27 mouse cellular contexts compared by ENCODE assay signal in genomic region chr14:115078064-115078463, GRCm38 (mm10). TPM values are rescaled to one million over a fixed set of nuclear protein-coding genes. Genes with fewer than 3 reads are reported as not detected.
"Had no signal": no experiment of that assay in that cellular context is flagged by ENCODE, and none has a peak within 500 bp of the region (broad histone marks: within the 10 kb centered on the region; RNA-seq: fewer than 3 reads in every experiment).

No protein-coding gene starts in this region.

- H3K9ac ChIP-seq: embryonic facial prominence, embryonic 12.5 days; embryonic facial prominence, embryonic 13.5 days; embryonic facial prominence, embryonic 15.5 days; forebrain, embryonic 12.5 days; forebrain, embryonic 13.5 days; forebrain, embryonic 15.5 days; forebrain, postnatal 0 days had no signal

- H3K4me3 ChIP-seq: embryonic facial prominence, embryonic 10.5 days; embryonic facial prominence, embryonic 12.5 days; embryonic facial prominence, embryonic 13.5 days; embryonic facial prominence, embryonic 15.5 days; erythroblast, embryonic 14.5 days; forebrain, embryonic 10.5 days; forebrain, embryonic 12.5 days; forebrain, embryonic 13.5 days; forebrain, embryonic 15.5 days; gastrocnemius, adult 2 months; heart, adult 2 months had no signal

- H3K27ac ChIP-seq: embryonic facial prominence, embryonic 10.5 days; embryonic facial prominence, embryonic 12.5 days; embryonic facial prominence, embryonic 13.5 days; embryonic facial prominence, embryonic 15.5 days; forebrain, embryonic 10.5 days; forebrain, embryonic 12.5 days; forebrain, embryonic 13.5 days; forebrain, embryonic 15.5 days; gastrocnemius, adult 2 months; heart, adult 2 months had no signal

- H3K36me3 ChIP-seq: embryonic facial prominence, embryonic 10.5 days; embryonic facial prominence, embryonic 12.5 days; embryonic facial prominence, embryonic 13.5 days; embryonic facial prominence, embryonic 15.5 days; forebrain, embryonic 10.5 days; forebrain, embryonic 12.5 days; forebrain, embryonic 15.5 days had no signal

- H3K9me3 ChIP-seq: embryonic facial prominence, embryonic 10.5 days; embryonic facial prominence, embryonic 12.5 days; embryonic facial prominence, embryonic 13.5 days; embryonic facial prominence, embryonic 15.5 days; forebrain, embryonic 10.5 days; forebrain, embryonic 12.5 days; forebrain, embryonic 13.5 days; forebrain, embryonic 15.5 days had no signal

- H3K4me1 ChIP-seq: embryonic facial prominence, embryonic 10.5 days; embryonic facial prominence, embryonic 12.5 days; embryonic facial prominence, embryonic 13.5 days; embryonic facial prominence, embryonic 15.5 days had no signal

- DNase-seq: cerebellum, adult 2 months; cerebellum, adult 8-10 months; cerebellum, adult 9-10 months; cerebellum, adult 9-11 months; cerebellum, postnatal 10 days; cerebellum, postnatal 14 days; cerebellum, postnatal 25 days; cerebellum, postnatal 36 days; forebrain, postnatal 0 days; gastrocnemius, adult 2 months; gastrocnemius, postnatal 10 days; gastrocnemius, postnatal 14 days; gastrocnemius, postnatal 25 days; gastrocnemius, postnatal 36 days; heart, adult 18-20 months; heart, adult 2 months had no signal

- H3K4me2 ChIP-seq: embryonic facial prominence, embryonic 12.5 days; embryonic facial prominence, embryonic 13.5 days; embryonic facial prominence, embryonic 15.5 days; forebrain, embryonic 12.5 days; forebrain, embryonic 13.5 days; forebrain, embryonic 15.5 days had no signal

- ATAC-seq: forebrain, embryonic 13.5 days; forebrain, embryonic 14.5 days; forebrain, embryonic 15.5 days; forebrain, embryonic 16.5 days; forebrain, postnatal 0 days had no signal

- H3K27me3 ChIP-seq: embryonic facial prominence, embryonic 12.5 days; embryonic facial prominence, embryonic 13.5 days; embryonic facial prominence, embryonic 15.5 days; forebrain, embryonic 12.5 days; forebrain, embryonic 13.5 days; forebrain, embryonic 15.5 days had no signal

RNA-seq across cellular contexts. Expression of gene Gpc5, which starts 14.0 kb away (rescaled TPM):
- polyA plus RNA-seq: erythroblast, embryonic 14.5 days; heart, adult 2 months had no signal
